Mouse (Mus musculus): ENCODE measurements around the gene 3110009E18Rik.

The 3110009E18Rik gene

DNA sequence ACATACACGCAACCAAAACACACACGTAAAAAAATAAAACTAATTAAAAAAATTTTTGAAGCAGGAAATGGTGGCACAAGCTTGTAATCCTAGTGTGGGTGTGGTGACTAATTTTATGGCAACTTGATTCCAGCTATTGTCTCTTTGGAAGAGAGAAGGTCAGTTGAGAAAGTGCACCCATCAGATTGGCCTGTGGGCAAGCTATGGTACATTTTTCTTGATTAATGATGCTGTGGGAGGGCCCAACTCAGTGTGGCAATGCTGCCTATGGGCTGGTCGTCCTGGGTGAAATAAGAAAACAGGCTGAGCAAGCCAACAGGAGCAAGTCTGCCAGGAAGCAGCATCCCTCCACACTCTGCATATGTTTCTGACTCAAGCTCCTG lies 19.8 kb upstream of the 3110009E18Rik start:
- 96% methylated on average over 3 of the region's 3 CpGs for WGBS

DNA sequence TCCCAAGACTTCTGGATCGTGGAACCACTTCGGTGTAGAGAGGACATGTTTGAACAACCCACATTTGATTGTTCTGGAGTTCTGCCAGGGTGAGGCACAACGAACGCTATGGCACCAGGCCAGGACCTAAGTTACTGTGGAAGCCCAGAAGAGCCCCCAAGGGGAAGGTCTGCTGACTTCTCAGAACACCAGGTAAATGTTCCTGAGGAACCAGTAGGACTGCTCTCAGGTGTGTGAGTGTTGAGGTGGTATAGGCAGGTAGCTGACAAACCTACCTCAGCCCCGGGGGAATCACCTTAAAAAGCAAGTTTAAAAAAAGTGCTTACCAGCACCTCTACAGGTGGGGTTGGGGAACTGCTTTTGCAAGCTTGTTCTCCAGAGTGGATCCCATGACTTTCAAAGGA lies 15.4 kb upstream of the 3110009E18Rik start:
- WGBS, result 53% methylated on average over 5 of the region's 5 CpGs

DNA sequence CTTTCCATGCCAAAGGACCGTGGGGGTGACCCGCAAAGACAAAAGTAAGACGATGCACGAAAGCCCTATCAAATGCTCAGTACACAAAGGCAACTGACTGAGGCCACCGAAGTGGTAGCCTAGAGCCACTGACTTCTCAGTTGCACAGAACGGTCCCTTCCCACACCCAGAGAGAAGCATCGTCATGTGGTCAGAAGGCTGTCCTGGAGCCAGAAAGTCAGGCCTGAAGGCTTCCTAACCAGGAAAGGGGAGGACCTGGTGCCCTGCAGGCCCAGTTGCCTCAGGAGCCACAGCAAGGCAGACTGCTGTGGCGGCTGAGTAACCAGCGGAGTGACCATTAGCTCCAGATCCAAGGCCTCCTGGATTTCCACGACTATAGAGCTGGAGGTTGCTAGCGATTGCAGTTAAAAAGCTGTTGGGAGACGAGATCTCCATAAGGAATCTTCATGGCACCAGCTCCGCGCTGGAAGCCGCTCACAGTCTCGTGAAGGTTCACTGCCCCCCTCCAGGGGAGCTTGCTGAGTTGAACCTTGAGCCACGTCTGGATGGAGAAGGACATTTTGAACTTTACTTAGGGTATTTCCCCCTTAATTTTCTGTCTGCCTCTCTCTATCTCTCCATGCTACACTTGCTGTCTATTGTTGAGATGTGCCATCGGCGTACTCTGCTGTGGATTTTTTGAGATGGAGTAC lies 11.1 kb upstream of the 3110009E18Rik start:
- WGBS, result 91% methylated on average over 19 of the region's 19 CpGs

DNA sequence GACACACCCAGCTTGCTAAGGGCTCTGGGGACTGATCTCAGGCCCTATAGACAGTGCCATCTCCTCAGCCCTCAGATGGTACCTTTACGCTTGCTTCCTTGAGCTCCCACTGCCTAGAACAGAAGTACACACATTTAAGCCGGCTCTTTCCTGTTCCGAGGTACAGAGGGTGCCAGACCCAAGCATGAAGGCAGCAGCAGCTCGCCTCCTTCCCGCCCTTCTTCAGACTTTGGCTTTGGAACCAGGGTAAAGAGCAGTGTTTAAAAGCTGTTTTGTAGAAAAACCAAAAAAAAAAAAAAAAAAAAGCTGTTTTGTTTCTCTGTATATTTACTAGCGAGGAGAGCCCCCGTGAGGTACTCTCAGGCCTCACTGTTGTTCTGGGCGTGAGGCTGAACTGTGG lies 9.2 kb upstream of the 3110009E18Rik start:
- WGBS, result 79% methylated on average over 8 of the region's 8 CpGs

DNA sequence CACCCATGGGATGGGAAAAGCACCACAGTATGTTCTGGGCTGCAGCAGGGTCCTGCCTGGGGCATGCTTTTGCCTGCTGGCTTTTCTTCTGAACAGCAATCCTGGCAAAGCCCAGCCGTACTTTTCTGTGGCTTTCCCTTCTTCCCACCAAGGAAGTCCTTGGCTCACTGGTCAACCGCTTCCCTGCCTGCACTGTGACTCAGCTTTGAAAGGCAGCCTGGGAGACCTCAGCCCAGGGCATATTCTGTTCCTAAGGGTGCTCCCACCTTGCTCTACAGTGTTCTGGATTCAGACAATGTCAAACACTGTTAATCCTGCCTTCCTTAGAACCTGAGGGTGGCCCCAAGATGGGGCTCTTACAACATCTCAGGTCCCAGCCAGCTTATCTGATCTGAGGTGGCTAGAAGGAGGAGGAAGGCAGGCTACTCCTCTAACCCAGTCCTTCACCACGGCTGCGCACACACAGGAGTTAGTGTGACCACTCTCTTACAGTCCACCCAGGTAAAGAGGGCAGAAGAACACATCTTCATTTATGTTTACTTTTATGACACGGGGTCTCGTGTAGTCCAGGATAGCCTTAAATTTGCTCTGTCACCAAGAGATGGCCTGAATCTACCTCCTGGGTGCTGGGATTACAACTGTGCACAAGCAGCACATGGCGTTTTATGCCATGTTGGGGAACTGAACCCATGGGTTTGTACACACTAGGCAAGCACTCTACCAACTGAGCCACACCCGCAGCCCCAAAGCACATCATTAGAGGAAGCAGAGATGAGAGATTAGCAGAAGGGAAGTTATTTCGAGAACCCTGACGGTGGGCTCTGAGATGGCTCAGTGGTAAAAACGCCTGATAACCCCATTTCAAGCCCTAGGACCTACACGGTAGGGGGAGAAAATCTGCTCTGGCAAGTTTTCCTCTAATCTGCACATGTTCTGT lies 8.5 kb upstream of the 3110009E18Rik start:
- WGBS, result 86% methylated on average over 12 of the region's 12 CpGs

DNA sequence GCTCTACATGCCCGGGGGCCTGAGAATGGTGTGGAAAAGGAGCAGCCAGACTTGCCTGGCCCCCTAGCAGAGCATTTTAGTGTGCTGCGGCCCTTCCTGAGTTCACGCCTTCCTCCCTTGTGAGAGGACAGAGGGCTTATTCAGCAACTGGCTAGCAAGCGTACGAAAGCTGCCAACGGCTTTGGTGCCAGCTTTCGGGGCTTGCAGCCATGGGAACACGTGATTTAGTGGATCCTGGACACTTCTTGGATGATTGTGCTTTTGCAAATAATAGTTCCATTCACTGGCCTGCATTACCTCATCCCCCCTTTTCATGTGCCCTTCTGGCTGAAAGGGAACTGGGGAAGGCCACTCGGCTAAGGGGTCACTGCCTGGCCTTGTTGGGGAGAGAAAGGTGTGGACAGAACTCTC lies 5.3 kb upstream of the 3110009E18Rik start:
- 51% methylated on average over 9 of the region's 9 CpGs for WGBS

DNA sequence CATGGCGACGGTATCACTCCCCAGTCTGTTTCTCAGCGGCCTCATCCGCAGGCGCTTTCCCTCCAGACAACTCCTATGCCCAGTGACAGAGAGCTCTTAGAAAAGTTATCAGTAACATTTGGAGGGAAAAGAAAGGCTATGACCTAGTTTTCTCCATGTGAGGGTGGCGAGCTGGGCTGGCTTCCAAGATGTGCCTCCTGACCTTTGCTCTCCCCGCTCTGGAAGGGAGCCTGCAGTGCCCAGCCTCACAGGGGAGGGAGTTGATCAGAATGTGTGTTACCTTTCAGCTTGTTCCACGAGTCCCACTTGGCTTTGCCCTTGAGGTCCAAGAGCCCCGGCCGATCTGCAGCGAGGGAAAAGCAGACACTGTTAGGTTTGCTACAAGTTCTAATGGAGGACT lies 4.9 kb upstream of the 3110009E18Rik start:
- 59% methylated on average over 11 of the region's 11 CpGs for WGBS

DNA sequence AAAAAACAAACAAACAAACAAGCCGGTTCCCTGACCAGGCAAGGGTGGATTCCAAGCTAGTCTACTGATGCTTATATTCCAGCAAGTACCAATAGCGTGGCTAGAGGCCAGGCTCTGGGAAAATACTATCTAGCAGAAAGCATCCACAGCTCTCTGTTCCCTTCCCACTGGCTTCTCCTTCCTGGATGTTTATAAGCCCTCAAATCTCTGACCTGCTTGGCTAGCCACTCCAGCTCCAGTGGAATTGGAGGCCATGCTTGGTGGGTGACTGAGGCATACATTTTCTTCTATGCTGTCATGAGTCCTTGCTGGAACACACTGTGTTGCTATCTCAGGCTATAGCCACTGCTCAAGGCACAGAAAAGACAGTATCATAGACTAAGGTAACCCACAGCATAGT lies 2.1 kb upstream of the 3110009E18Rik start:
- 59% methylated on average over 2 of the region's 2 CpGs for WGBS

DNA sequence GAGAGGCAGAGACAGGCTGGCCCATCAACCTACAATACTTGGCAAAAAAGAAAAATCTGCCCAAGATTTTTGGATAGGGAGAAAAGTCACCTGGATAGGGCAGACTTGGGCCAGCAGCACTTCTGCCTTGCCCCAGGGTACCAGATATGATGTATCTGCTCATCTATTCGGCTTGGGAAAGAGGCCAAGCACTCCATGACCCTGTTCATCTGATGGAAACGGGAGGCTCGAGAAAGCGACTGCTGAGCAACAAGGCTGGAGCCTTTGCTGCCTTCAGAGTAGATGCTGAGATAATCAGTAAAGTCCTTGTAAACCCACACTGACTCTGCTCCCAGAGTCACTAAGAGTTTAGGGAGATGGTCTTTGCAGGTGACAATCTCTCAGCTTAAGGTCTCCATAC lies 1.6 kb upstream of the 3110009E18Rik start:
- WGBS, result 52% methylated on average over 4 of the region's 4 CpGs

DNA sequence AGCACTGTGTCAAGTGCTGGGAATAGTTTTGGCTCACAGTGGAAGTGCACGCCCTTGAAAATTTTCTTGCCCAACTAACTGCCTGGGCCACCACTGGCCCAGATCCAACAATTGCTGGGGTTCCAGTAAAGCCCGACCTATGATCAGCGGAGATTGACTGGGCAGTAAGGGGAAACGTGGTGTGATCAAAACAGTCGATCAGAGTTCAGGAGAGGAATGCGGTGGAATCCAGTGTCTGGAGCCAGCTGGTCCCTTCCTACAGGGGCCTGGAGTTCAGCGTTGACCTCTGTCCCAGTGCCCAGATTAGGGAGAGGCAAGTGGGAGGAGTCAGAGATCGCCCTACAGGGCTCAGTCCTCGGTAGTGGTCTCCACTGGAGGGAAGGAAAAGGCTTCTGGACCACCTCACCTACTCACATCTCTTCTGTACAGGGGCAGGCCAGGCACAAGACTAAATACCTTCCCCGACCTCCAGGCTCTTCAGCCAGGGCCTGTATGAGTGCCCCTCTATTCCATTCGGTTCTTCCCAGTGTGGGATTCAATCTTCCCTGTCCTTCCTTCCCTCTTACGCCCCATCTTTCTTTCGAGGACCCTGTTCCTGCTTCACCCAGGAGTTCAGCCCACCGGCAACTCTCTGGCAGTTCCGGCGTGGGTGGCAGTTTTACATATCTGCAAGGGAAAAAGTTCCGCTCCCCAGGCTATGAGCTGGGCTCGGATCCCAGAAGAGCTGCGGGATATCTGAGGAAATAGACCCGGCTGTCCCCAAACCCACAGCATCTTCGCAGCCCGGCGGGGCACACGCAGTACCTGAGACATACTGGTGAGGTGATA lies 632 bp upstream of the 3110009E18Rik start:
- 2% methylated on average over 24 of the region's 24 CpGs for WGBS

DNA sequence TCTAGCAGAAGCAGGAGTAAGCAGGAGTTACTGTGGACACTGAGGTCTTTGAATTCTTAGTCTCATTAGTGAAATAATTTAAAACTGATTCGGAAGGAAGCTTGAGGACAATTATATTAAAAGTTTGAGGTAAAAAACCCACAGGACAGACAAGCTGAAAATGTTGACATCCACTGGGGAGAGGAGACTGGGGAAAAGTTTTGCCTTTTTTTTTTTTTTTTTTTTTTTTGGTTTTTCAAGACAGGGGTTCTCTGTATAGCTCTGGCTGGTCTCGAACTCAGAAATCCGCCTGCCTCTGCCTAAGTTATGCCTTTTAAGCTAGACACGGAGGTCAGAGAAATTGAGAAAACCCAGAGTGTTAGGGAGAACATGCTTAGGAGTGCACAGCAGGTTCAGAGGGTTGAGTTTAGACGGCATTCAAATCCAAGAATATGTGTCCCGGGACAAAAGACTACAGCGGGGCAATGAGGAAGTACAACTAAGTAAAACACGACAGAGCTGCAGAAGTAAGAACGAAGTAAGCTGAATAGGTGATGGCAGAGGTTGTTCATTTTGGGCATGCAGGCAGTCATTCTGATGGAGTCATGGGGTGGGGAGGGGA lies 1.0 kb downstream of the 3110009E18Rik start:
- 85% methylated on average over 9 of the region's 9 CpGs for WGBS

DNA sequence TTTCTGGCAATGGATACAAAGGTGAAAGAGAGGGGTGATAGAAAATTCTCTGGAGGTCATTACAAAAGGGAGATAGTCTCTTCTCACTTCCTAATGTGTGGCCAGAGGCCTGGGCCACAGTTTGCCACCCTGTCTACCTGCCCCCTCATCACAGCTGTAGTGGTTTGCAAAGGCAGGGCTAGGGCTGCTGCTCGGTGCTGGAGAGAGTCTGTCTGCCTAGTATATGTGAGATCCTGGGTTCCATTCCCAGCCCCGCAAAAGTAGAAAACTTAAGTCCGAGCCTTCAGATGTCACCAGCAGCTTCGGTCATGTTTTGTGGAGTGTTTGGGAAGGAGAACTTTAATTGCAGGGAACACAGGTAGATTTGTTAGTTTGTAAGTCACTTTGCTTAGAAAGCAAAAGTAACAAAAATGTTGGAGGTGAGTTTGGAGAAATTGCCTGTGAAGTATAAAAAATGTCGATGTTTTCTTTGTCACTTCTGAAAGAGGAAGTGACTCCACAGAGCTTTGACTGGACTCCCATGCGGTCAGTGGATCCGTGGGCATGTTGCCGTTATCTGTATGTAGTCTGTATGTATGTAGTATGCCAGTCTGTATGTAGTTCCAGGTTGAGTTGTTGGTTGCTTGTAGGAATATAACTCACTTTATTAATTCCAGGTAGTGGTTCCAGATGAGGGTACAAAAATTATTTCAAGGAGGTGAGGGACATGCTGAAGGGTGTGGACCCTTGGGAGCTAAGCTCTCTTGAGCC lies 1.8 kb downstream of the 3110009E18Rik start:
- WGBS, result 96% methylated on average over 8 of the region's 8 CpGs

DNA sequence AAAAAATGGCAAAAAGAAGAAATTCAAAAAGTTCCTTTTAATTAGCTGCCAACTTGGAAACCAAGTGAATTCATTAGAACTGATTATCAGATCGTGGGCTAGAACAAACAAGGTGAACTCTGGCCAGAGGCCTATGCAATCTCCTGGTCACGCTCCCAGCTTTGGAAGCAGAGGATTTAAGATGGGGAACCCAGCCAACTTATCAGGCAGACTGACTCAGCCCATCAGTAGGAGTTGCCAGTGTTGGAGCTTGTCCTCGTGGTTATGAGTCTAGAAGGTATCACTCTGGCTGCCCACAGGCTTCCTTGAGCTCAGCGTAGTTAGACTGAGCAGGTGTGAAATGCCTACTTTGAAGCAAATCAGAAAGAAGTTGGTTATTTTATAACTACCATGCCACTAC lies 3.9 kb downstream of the 3110009E18Rik start:
- 49% methylated on average over 4 of the region's 4 CpGs for WGBS

DNA sequence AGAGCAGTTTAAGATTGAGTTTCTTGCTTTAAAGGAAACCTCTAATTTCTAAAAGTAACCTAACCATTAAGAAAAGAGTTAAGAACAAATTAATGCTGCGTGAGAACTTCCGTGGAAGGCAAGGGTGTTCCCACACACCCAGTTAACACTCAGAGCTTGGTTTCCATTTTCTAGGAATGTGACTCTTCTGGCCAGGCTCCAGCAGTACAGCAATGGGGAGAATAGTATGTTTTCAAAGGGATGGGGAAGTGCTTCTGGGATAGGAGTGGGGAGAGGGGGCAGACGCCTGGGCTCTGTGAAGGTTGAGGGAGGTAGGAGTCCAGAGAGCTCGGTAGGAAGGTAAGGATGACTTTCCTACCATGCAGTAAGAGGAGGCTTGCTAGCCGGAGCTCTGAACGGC lies 4.5 kb downstream of the 3110009E18Rik start:
- 50% methylated on average over 6 of the region's 6 CpGs for WGBS

DNA sequence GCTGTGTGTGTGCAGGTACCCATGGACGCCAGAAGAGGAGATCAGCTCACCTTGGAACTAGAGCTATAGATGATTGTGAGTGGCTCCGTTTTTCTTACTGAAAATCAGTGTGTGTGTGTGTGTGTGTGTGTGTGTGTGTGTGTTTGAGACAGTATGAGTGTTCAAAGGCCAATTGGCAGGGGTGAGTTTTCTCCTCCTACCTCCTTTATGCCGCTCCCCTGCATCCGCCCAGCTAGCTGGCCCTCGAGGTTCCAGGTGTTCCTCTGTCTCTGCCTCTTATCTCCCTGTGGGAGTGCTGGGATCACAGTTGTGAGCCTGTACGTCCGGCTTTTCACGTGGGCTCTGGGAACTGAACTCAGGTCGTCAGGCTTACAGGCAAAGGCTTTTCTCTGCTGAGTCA lies 5.3 kb downstream of the 3110009E18Rik start:
- WGBS, result 88% methylated on average over 9 of the region's 9 CpGs

DNA sequence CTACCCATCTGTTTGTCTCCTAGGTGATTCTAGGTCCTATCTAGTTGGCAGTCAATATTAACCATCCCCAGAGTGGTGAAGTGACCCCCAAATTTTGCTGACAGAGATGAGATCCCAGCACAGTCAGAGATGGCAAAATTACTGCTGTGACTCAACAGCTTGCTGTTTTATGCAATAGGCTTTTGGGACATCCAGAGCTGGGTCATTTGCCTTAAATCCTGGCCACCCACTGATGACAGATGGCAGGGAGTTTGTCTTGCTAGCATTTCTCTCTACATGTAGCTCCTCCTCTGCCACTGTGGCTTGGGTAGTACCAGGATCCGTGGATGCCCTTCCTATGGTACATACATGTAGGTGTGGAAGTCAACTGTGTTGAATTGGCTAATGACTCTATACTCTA lies 11.4 kb downstream of the 3110009E18Rik start:
- WGBS, result 68% methylated on average over 1 of the region's 1 CpGs

DNA sequence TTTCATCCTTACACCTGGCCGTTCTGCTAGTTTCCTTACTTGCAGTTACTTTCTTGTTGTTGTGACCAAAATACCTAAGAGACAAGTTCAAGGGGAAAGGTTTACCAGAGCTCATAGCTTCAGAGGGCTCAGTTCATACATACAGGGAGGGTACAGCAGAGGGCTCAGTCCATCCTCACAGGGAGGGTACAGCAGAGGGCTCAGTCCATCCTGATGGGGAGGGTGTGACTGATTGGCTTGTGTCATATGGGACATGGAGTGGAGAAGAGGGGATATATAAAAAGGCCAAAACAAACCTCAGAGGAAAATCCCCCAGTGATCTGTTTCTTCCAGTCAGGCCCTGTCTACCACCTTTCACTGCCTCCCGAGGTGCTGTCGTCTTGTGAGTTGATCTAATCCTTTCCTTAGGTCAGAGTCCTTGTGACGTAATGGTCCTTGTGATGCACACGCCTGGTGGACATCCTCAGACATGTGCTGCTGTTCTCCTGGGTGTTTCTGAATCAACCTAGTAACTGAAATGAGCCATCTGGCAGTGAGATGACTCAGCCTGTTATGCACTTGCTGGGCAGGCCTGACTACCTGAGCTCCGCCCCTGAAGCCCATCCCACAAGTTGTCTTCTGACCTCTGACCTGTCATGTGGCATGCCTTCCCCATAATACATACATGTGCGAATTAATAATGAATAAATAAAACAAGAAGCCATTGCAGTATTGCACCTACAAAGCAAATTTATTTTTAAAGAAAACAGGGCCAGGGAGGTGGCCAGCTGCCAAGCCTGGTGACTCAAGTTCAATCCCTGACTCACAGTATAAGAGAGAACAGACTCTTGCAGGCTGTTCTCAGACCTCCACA lies 15.2 kb downstream of the 3110009E18Rik start:
- 65% methylated on average over 7 of the region's 7 CpGs for WGBS

DNA sequence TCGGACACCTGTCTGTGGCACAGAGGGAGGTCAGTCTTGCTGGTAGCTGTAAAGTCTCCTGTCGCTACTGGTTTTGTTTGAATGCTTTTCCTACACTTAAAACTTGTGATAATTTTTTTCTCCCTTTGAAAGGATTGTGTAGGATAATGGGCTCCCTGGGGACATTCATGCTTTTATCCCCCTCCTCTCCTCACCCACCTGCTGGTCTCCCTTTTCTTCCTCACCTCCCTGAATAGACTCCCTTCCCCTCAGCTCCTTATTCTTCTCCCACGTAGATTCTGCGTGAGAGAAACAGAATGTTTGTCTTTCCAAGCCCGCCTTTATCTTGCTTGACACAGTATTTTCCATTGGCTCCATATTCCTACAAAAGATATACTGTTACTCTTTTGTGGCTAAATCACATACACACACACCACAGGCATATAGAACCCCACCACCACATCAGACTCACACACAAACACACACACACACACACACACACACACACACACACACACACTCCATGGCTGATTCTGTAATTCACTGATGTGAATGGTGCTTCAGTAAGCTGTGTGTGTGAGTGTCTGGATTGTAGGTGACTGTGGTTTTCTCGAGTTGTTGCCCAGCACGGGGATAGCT lies 18.0 kb downstream of the 3110009E18Rik start:
- 52% methylated on average over 7 of the region's 7 CpGs for WGBS

DNA sequence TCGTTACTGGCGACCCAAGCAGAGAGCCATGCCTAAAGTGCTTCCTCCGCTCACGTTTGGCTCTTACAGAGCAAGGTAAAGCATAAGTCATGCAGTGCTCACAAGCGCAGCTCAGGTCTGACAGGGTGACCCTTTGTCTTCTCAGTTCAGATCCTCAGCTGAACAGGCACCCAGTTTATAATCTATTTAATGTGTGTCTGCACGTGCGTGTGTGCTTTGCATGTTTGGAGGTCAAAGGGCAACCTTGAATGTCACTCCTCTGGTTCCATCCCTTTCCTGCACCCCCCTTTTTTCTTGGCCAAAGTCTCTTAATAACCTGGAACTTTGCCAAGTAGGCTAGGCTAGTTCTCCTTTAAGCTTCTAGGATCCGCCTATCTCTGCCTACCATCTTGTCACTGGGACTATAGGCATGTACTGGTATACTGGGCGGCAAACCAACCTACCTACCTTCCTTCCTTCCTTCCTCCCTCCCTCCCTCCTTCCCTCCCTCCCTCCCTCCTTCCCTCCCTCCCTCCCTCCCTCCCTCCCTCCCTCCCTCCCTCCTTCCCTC lies 19.2 kb downstream of the 3110009E18Rik start:
- 91% methylated on average over 9 of the region's 9 CpGs for WGBS

All from cerebral cortex, adult 2 months (tissue).